Mouse (Mus musculus) forebrain, embryonic 11.5 days (tissue): Measurements from ENCODE around the gene Zfp609. TPM values are rescaled to one million over a fixed set of nuclear protein-coding genes. Genes with fewer than 3 reads are reported as not detected.

ENCODE experiments used
- ATAC-seq: fragments of 200-750 bp; cut with Nextera tagmentation; replicated peaks from 2 replicates; pipeline ENCODE4 v1.8.0; 2017; ENCODE audit warnings: moderate TSS enrichment; ENCODE audit not compliant: low FRiP score
- DNase-seq: peaks from one replicate; pipeline ENCODE4 v3.0.0-alpha.2; 2017; ENCODE audit warnings: low spot score
- H3K27ac ChIP-seq: fragments of 300-500 bp; sonication (generic); 2 replicates; pipeline ENCODE4 v1.5.1; 2014; ENCODE audit warnings: low read depth, low read length
- H3K27me3 ChIP-seq: fragments of 300-500 bp; sonication (generic); 2 replicates; pipeline ENCODE4 v1.6.1; 2014; ENCODE audit warnings: mild to moderate bottlenecking, low read length, mixed read lengths; ENCODE audit not compliant: control insufficient read depth, insufficient read depth
- H3K36me3 ChIP-seq: fragments of 300-500 bp; sonication (generic); 2 replicates; pipeline ENCODE4 v1.6.1; 2014; ENCODE audit warnings: mild to moderate bottlenecking, low read length, moderate library complexity, mixed read lengths; ENCODE audit not compliant: control insufficient read depth, insufficient read depth
- H3K4me1 ChIP-seq: fragments of 300-500 bp; sonication (generic); replicated peaks from 2 replicates; pipeline ENCODE4 v1.6.1; 2014; ENCODE audit warnings: low read length, mixed read lengths; ENCODE audit not compliant: control insufficient read depth, insufficient read depth
- H3K4me2 ChIP-seq: fragments of 300-500 bp; sonication (generic); 2 replicates; pipeline ENCODE4 v1.6.1; 2014; ENCODE audit warnings: low read depth, mild to moderate bottlenecking, low read length, moderate library complexity, mixed read lengths; ENCODE audit not compliant: severe bottlenecking
- H3K4me3 ChIP-seq: fragments of 300-500 bp; sonication (generic); 2 replicates; pipeline ENCODE4 v1.5.1; 2014; ENCODE audit warnings: low read depth, low read length
- H3K9ac ChIP-seq: fragments of 300-500 bp; sonication (generic); 2 replicates; pipeline ENCODE4 v1.6.1; 2014; ENCODE audit warnings: low read length
- H3K9me3 ChIP-seq: fragments of 300-500 bp; sonication (generic); 2 replicates; pipeline ENCODE4 v1.6.1; 2016; ENCODE audit warnings: low read length, mixed read lengths; ENCODE audit not compliant: control insufficient read depth
- WGBS: fragments of 180-500 bp; shearing (Covaris S2); extraction: QIAGEN DNeasy Blood & Tissue Kit; methylation state at CpG from one replicate; pipeline ENCODE4 v1.1.7; 2014; 5-methylcytosine and 5-hydroxymethylcytosine counted together
- polyA plus RNA-seq: library from polyadenylated mRNA; unstranded; fragments of >200 nt; fragmentation: Nextera tagmentation; extraction: Ambion mirVana; gene quantifications from 2 replicates; pipeline ENCODE4 v1.2.1, GENCODE M21; 2014

Gene Zfp609
- 12.3 and 12.9 TPM in 2 replicates for polyA plus RNA-seq

GRCm38 (mm10) chr9:65827344-65828015, at the start of gene Zfp609:
Zfp609 (minus strand) TSS chr9:65827564.
- Histone ChIP-seq H3K4me2 (peak within 1 kb of the TSS; percentile 63), H3K9me3 (no peaks in the 10 kb centered on the region), H3K27me3 (no peaks in the 10 kb centered on the region), H3K4me1 (peaks cover 16% of the 10 kb centered on the region), H3K27ac (peak within 1 kb of the TSS; percentile 99), H3K36me3 (no peaks in the 10 kb centered on the region), H3K4me3 (peak within 1 kb of the TSS; percentile 93), H3K9ac (peak within 1 kb of the TSS; percentile 99)
- WGBS, result 0% methylated on average over 38 of the region's 76 CpGs
- ATAC-seq (peak; percentile 83), DNase-seq (peak; percentile 98)

GRCm38 (mm10) chr9:65859656-65860055, 32.3 kb upstream of the Zfp609 start:
- H3K4me3 ChIP-seq, result no peak overlapping the region
- H3K27me3 ChIP-seq, result no peaks in the 10 kb centered on the region
- no peak for DNase-seq
- H3K9me3 ChIP-seq, result no peaks in the 10 kb centered on the region
- no peak overlapping the region for H3K4me2 ChIP-seq
- H3K9ac ChIP-seq, result no peak overlapping the region
- H3K27ac ChIP-seq, result no peak overlapping the region
- H3K36me3 ChIP-seq, result no peaks in the 10 kb centered on the region; the same call in 1 of the 2 replicates
- 52% methylated on average over 1 of the region's 1 CpGs for WGBS
- no peaks in the 10 kb centered on the region for H3K4me1 ChIP-seq
- no peak for ATAC-seq

DNA sequence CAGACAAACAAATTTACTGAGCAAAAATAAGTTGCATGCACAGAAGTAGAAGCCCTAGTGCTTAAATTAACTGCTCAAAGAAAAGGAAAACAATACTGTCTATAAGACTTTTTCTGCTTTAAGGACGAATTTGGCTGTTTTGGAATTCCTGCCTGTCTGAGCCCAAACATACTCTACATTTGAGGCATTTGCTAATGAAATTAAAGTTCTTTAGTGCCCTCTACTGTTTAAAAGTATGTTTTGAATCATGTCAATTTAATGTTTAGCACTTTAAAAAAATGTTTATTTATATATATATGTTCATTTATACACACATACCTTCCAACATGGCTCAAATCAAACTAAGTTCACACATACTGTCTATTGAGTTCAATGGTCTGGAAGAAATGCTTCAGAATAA, 22.8 kb upstream of the Zfp609 start:
- H3K4me1 ChIP-seq, result no peaks in the 10 kb centered on the region
- no peaks in the 10 kb centered on the region for H3K36me3 ChIP-seq
- H3K9me3 ChIP-seq, result no peaks in the 10 kb centered on the region
- 13% methylated on average over 1 of the region's 1 CpGs for WGBS
- no peak overlapping the region for H3K4me2 ChIP-seq
- H3K27me3 ChIP-seq, result no peaks in the 10 kb centered on the region
- ATAC-seq, result no peak
- DNase-seq, result no peak
- no peak overlapping the region for H3K27ac ChIP-seq
- no peak overlapping the region for H3K4me3 ChIP-seq
- no peak overlapping the region for H3K9ac ChIP-seq

DNA sequence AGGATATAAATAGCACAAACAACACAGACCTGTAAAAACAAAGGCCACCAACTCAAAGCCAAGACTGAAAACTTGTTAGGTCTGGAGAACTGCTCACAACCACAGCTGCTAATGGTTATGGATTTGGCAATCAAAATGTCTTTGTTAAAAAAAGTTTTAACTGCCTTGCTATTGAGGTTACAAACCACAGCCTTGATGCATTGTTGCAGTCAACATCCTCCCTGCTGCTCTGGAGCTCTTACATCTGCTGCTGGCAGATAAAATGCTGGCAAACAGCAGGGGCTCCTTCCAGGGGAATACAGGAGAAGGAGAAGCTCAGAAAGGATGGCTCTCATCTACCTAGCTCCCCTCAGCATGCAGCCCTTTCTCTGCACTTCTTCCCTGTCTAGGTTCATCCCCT, 20.8 kb upstream of the Zfp609 start:
- H3K9me3 ChIP-seq, result no peaks in the 10 kb centered on the region
- no peak for DNase-seq

DNA sequence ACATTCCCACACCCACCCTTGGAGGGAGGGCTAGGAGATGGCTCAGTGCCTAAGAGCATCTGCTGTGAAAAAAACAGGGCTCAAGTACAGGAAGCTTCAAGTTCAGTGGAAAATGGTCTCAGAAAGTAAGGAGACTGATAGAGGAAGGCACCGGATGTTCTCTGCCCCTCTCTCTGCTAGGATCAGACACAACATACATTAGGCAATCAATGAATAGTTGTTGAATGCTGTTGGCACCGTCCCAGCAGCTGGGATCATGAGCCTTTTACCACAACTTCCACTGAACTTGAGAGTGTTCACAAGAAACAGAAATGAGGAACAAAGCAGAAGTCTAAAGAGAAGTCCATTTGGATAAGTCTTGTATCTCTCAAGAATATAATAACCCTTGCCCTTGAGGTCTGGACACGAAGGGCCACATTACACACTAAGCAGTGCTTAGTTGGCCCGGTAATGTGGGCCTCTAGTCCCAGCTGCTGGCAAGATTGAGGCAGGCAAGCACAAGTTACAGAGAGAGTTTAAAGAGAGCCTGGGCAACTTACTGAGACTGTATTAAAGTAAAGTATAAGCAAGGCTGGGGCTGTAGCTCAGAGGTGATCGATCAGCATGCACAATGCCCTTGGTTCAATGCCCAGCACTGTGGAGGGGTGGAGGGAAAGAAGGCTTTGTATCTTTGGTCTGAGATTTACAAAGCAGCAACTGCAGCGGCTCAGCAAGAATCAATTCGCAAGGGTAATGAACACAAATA, 17.2 kb upstream of the Zfp609 start:
- no peaks in the 10 kb centered on the region for H3K9me3 ChIP-seq
- no peak for ATAC-seq
- no peak overlapping the region for H3K9ac ChIP-seq
- no peak overlapping the region for H3K27ac ChIP-seq
- no peak overlapping the region for H3K4me2 ChIP-seq
- no peak for DNase-seq
- H3K27me3 ChIP-seq, result no peaks in the 10 kb centered on the region
- H3K4me3 ChIP-seq, result no peak overlapping the region
- H3K36me3 ChIP-seq, result no peaks in the 10 kb centered on the region
- no peaks in the 10 kb centered on the region for H3K4me1 ChIP-seq
- 68% methylated on average over 7 of the region's 7 CpGs for WGBS

More for the DNA sequence above, 20.8 kb upstream of the Zfp609 start:
- H3K9ac ChIP-seq, result no peak overlapping the region
- H3K4me3 ChIP-seq, result no peak overlapping the region
- H3K27ac ChIP-seq, result no peak overlapping the region
- no peaks in the 10 kb centered on the region for H3K27me3 ChIP-seq
- ATAC-seq, result no peak
- no peak overlapping the region for H3K4me2 ChIP-seq
- H3K4me1 ChIP-seq, result no peaks in the 10 kb centered on the region
- no peaks in the 10 kb centered on the region for H3K36me3 ChIP-seq

- Histone ChIP-seq H3K36me3 (peaks cover 2% of the 10 kb centered on the region; the same call in 1 of the 2 replicates), H3K9me3 (no peaks in the 10 kb centered on the region), H3K4me1 (0 out of 2 replicates have a peak, but pooled peaks cover 2% of the 10 kb centered on the region), H3K4me2 (no peak overlapping the region), H3K4me3 (no peak overlapping the region), H3K9ac (no peak overlapping the region), H3K27ac (no peak overlapping the region), H3K27me3 (no peaks in the 10 kb centered on the region)
- ATAC-seq (no peak), DNase-seq (no peak)
- WGBS, result 100% methylated on average over 1 of the region's 1 CpGs
Observed at GRCm38 (mm10) chr9:65839841-65840240, 12.5 kb upstream of the Zfp609 start.

- H3K27ac ChIP-seq, result no peak overlapping the region
- H3K27me3 ChIP-seq, result no peaks in the 10 kb centered on the region
- DNase-seq, result no peak
- H3K4me1 ChIP-seq, result peaks cover 9% of the 10 kb centered on the region
- no peak overlapping the region for H3K4me3 ChIP-seq
- H3K36me3 ChIP-seq, result peaks cover 2% of the 10 kb centered on the region; the same call in 1 of the 2 replicates
- H3K9ac ChIP-seq, result no peak overlapping the region
- ATAC-seq, result no peak
- H3K9me3 ChIP-seq, result no peaks in the 10 kb centered on the region
- H3K4me2 ChIP-seq, result no peak overlapping the region
Observed at GRCm38 (mm10) chr9:65836916-65837315, 9.6 kb upstream of the Zfp609 start.

DNA sequence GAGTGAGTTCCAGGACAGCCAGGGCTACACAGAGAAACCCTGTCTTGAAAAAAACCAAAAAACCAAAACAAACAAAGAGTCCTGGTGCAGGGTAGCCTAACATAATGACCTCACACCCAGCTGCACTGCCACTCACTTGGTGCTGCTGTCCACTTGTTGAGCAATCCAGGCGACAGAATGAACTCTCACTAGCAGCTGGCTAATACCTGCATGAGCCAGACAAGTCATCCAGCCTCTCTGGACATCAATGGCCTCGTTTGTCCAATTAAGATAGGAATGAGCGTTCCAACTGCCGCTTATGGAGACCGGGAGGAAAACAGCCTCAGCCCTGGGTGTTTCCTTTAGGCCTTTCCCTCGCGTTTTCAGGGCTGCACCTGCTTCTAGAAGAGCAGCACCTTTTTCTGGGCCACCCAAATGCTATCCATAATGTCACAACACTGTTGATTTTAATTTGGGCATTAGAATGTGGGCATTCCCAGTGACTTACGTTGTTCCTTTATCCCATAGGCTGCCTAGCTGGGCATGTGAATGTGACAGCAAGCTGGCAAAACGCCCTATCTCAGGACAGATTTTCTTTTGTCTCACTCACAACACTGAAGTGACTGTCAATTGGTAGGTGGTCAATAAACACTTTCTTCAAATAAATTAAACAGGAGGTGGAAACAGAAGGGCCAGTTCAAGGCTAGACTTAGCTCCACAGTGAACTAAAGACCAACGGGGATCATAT, 7.4 kb upstream of the Zfp609 start:
- H3K9ac ChIP-seq, result no peak overlapping the region
- DNase-seq, result peak; percentile 53
- WGBS, result 46% methylated on average over 10 of the region's 10 CpGs
- ATAC-seq, result no peak; the same call in 1 of the 2 replicates
- H3K9me3 ChIP-seq, result no peaks in the 10 kb centered on the region
- H3K4me3 ChIP-seq, result no peak overlapping the region
- H3K4me2 ChIP-seq, result no peak overlapping the region
- H3K27ac ChIP-seq, result peak overlapping the region; percentile 37; the same call in 1 of the 2 replicates
- peaks cover 2% of the 10 kb centered on the region; the same call in 1 of the 2 replicates for H3K36me3 ChIP-seq
- H3K4me1 ChIP-seq, result peaks cover 14% of the 10 kb centered on the region
- H3K27me3 ChIP-seq, result no peaks in the 10 kb centered on the region
